Mouse (Mus musculus) splenic B cell, adult 2 months (primary cell): ENCODE measurements around the gene H2al1d.
"Not testable (repeated sequence)": the region's sequence is repeated elsewhere in the genome, so short reads cannot be mapped to it uniquely, and the experiment has no call there.

Experiments
- DNase-seq: peaks from one replicate; pipeline ENCODE4 v3.0.0-alpha.2; 2011; ENCODE audit warnings: low read depth, low spot score
- H3K27me3 ChIP-seq: 2 replicates; pipeline ENCODE4 v1.6.1; 2012; ENCODE audit warnings: mild to moderate bottlenecking, low read length, moderate library complexity, mixed read lengths; ENCODE audit not compliant: control insufficient read depth, poor library complexity, insufficient read depth, severe bottlenecking
- H3K36me3 ChIP-seq: 2 replicates; pipeline ENCODE4 v1.6.1; 2012; ENCODE audit warnings: mild to moderate bottlenecking, low read length, moderate library complexity, mixed read lengths; ENCODE audit not compliant: control insufficient read depth, poor library complexity, insufficient read depth, severe bottlenecking

The H2al1d gene

DNA sequence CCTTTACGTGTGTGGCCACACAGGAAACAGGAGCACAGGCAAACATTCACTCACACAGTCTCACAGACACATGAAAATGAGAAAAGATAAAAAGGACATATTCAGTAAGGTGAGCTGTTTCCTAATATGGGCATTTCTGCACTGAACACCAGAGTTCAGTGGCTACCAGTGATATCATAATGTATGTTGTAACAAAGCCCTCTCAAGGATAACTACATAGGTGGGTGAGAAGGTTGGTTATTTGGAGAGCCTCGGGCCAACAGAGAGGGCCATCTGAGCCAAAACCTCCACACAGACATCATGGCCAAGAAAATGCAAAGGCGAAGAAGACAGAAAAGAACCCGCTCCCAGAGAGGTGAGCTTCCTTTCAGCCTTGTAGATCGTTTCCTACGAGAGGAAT lies at the start of gene H2al1d:
H2al1d (plus strand) TSS at position 301 of the 400 bp plus-strand sequence.
- not testable (repeated sequence) for DNase-seq, H3K36me3 ChIP-seq, H3K27me3 ChIP-seq

DNA sequence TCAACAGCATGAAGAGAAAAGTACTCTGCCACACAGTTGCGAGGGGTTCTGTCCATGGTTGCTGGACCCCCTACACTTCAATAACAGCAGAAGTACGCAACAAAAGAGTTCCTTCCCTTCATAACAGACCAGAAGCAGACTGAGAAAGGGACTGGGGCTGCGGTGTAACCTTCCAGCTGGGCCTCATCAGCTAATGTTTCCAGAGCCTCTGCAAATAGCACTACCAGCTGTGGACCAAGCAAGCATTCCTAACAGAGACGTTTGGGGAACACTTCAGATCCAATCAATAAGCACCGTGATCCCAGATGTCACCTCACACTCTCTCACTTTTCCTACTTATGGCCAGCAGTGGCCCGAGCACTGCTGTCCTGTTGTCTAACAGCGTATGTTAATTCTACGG lies 43.7 kb upstream of the H2al1d start:
- no peak for DNase-seq
- H3K27me3 ChIP-seq: no peaks in the 10 kb centered on the region
- no peaks in the 10 kb centered on the region for H3K36me3 ChIP-seq

DNA sequence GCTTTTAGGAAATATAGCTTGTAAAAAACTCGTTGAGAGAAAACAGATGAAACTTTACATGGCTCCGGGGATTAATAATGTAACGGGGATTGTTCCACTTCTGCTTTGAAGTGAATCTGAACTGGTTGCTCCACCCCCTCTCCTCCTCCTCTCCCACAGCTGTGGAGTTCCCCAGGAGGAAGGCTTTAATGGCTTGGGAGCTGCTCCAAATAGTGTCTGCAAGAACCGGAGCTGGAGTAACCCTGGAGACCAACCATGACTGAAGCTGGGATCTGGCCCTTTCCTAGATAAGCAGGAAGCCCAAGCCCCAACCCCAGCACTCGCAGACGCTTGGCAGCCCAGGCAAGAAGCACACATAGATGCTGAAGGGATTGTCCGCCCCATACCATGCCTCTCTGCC lies 40.8 kb upstream of the H2al1d start:
- DNase-seq: no peak
- no peaks in the 10 kb centered on the region for H3K27me3 ChIP-seq
- H3K36me3 ChIP-seq: no peaks in the 10 kb centered on the region

DNA sequence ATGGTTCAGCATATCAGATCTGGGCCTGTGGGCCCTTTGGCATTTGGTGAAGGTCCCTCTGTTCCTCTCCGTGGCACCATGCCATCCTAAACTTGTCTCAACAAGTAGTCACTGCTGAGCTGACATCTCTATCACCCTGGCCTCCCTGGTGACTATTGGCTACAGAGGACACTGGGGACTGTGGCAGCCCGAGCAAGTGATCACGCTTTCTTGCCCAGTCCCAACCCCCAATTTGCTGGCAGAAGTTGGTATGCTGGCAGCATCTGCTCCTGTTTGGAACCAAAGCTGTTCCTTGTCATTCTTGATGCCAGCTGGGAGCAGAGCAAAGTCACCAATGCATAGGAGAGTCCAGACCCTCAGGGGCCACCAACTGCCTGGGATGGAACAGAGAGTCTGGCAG lies 39.5 kb upstream of the H2al1d start:
- Histone ChIP-seq H3K27me3 (no peaks in the 10 kb centered on the region), H3K36me3 (no peaks in the 10 kb centered on the region)
- no peak for DNase-seq

DNA sequence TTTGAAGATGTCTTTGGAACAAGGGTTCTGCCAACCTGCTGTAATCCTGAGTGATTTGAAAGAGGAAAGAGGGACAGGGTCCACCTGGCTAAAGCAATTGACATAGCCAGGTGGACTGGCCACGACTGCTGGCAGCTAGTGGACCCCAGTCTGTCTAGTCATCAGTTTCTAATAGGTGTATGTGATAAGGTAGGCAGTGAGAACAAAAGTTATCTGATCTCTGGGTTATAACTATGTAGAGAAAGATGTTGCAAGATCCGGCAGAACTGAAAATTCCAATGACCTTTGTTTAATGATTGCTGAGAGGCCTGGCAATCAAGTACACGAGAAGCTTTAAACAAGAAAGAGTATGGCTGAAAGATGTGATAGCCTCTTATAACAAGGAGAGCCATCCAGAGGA lies 35.4 kb upstream of the H2al1d start:
- no peak for DNase-seq
- H3K36me3 ChIP-seq: no peaks in the 10 kb centered on the region
- no peaks in the 10 kb centered on the region for H3K27me3 ChIP-seq

DNA sequence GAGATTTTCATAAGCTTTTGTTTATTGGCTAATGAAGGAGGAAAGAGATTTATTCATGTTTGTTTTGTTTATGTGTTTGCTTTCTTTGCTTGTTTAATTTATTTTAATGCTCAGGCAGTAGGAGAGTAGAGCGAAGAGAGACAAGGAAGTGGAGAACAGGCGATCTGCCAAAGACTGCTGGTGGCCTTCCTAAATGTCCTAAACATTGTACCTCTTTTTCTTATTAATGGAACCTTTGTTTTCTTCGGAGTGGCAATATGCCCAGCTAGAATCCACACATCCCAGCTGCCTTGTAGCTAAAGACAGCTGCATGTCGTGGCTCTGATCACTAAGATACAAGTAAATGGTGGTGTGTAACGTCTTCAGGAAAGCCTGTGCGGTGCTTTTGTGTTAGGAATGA lies 31.5 kb upstream of the H2al1d start:
- Histone ChIP-seq H3K27me3 (no peaks in the 10 kb centered on the region), H3K36me3 (no peaks in the 10 kb centered on the region)
- DNase-seq: no peak

DNA sequence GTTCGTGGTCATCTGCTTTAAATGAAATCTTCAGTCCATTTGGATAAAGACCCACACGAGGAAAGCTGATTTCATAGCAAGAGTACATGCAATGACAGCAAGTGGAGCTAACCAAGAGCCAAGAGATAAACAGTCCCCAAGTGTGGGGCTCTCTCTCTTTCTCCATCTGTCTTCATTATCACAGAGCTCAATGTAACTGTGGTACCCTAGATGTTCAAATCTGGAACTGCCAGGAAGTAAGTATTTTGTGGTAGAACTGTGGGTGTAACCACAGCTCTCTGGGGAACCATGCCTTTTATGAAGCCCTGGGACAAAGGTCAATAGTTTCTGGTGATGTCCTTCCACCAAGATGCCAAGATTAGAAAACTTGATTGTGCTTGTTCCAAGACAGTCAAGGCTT lies 27.9 kb upstream of the H2al1d start:
- no peak for DNase-seq
- H3K36me3 ChIP-seq: no peaks in the 10 kb centered on the region
- no peaks in the 10 kb centered on the region for H3K27me3 ChIP-seq

DNA sequence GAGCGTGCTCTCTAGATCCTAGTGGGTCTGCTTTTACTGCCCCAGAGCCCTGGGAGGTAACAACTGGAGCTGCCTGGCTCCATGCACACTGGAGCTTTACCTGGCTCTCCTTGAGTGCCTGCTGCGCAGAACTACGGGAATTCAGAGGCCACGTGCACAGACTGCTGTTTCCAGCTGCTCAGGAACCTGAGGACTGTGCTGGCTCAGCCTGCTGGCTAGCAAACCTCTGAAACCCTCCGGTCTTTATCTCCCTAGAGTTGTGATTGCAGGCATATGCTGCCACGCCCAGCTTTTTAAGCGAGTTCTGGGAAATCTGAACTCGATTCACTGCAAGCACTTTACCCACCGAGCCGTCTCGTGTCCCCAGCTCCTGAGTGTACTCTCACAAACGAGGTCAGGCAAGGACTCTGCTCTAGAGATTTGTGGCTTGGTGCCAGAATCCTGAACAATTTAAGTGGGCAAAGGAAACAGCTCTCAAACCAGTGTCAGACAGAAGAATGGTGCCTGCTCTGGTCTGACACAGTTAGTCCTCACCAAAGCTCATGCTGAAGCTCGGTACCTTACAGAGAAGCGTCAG lies 20.2 kb upstream of the H2al1d start:
- no peak for DNase-seq
- Histone ChIP-seq H3K27me3 (no peaks in the 10 kb centered on the region), H3K36me3 (no peaks in the 10 kb centered on the region)

DNA sequence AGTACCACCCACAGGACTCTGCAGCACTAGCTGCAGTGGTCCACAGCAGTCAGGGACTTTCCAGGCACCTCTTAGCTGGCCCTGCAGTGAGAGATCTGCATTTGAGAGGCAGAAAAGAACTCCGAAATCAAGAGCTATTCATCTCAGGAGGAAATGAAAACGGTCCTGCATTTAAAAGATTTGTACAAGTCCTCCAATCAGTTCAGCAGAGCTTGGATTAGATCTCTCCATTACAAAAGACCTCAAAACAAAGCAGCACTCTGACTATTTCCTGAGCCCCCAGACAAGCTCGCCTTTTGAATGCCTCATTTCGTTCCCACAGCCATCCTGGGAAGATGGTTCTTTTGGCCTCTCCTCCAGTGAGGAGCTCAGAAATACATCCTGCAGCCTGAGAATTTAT lies 19.4 kb upstream of the H2al1d start:
- Histone ChIP-seq H3K27me3 (no peaks in the 10 kb centered on the region), H3K36me3 (no peaks in the 10 kb centered on the region)
- DNase-seq: no peak

DNA sequence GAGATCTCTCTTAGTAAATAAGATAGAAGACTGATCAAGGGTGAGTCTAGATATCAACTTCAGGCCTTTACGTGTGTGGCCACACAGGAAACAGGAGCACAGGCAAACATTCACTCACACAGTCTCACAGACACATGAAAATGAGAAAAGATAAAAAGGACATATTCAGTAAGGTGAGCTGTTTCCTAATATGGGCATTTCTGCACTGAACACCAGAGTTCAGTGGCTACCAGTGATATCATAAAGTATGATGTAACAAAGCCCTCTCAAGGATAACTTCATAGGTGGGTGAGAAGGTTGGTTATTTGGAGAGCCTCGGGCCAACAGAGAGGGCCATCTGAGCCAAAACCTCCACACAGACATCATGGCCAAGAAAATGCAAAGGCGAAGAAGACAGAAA lies 9.7 kb upstream of the H2al1d start, which contains the start of gene H2al1a:
H2al1a (plus strand) TSS at position 301 of the 400 bp plus-strand sequence.
- not testable (repeated sequence) for H3K36me3 ChIP-seq, DNase-seq, H3K27me3 ChIP-seq

DNA sequence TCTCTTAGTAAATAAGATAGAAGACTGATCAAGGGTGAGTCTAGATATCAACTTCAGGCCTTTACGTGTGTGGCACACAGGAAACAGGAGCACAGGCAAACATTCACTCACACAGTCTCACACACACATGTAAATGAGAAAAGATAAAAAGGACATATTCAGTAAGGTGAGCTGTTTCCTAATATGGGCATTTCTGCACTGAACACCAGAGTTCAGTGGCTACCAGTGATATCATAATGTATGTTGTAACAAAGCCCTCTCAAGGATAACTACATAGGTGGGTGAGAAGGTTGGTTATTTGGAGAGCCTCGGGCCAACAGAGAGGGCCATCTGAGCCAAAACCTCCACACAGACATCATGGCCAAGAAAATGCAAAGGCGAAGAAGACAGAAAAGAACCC lies 6.5 kb upstream of the H2al1d start, which contains the start of gene H2al1b:
H2al1b (plus strand) TSS at position 301 of the 400 bp plus-strand sequence.
- not testable (repeated sequence) for H3K36me3 ChIP-seq, H3K27me3 ChIP-seq, DNase-seq

DNA sequence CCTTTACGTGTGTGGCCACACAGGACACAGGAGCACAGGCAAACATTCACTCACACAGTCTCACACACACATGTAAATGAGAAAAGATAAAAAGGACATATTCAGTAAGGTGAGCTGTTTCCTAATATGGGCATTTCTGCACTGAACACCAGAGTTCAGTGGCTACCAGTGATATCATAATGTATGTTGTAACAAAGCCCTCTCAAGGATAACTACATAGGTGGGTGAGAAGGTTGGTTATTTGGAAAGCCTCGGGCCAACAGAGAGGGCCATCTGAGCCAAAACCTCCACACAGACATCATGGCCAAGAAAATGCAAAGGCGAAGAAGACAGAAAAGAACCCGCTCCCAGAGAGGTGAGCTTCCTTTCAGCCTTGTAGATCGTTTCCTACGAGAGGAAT lies 3.3 kb upstream of the H2al1d start, which contains the start of gene H2al1c:
H2al1c (plus strand) TSS at position 301 of the 400 bp plus-strand sequence.
- DNase-seq, H3K36me3 ChIP-seq, H3K27me3 ChIP-seq: not testable (repeated sequence)

DNA sequence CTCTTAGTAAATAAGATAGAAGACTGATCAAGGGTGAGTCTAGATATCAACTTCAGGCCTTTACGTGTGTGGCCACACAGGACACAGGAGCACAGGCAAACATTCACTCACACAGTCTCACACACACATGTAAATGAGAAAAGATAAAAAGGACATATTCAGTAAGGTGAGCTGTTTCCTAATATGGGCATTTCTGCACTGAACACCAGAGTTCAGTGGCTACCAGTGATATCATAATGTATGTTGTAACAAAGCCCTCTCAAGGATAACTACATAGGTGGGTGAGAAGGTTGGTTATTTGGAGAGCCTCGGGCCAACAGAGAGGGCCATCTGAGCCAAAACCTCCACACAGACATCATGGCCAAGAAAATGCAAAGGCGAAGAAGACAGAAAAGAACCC lies 3.0 kb downstream of the H2al1d start, which contains the start of gene H2al1e:
H2al1e (plus strand) TSS at position 301 of the 400 bp plus-strand sequence.
- DNase-seq, H3K27me3 ChIP-seq, H3K36me3 ChIP-seq: not testable (repeated sequence)

DNA sequence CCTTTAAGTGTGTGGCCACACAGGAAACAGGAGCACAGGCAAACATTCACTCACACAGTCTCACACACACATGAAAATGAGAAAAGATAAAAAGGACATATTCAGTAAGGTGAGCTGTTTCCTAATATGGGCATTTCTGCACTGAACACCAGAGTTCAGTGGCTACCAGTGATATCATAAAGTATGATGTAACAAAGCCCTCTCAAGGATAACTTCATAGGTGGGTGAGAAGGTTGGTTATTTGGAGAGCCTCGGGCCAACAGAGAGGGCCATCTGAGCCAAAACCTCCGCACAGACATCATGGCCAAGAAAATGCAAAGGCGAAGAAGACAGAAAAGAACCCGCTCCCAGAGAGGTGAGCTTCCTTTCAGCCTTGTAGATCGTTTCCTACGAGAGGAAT lies 6.2 kb downstream of the H2al1d start, which contains the start of gene H2al1f:
H2al1f (plus strand) TSS at position 301 of the 400 bp plus-strand sequence.
- H3K36me3 ChIP-seq, DNase-seq, H3K27me3 ChIP-seq: not testable (repeated sequence)

DNA sequence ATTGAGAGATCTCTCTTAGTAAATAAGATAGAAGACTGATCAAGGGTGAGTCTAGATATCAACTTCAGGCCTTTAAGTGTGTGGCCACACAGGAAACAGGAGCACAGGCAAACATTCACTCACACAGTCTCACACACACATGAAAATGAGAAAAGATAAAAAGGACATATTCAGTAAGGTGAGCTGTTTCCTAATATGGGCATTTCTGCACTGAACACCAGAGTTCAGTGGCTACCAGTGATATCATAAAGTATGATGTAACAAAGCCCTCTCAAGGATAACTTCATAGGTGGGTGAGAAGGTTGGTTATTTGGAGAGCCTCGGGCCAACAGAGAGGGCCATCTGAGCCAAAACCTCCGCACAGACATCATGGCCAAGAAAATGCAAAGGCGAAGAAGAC lies 9.3 kb downstream of the H2al1d start, which contains the start of gene H2al1g:
H2al1g (plus strand) TSS at position 301 of the 400 bp plus-strand sequence.
- H3K27me3 ChIP-seq, DNase-seq, H3K36me3 ChIP-seq: not testable (repeated sequence)

DNA sequence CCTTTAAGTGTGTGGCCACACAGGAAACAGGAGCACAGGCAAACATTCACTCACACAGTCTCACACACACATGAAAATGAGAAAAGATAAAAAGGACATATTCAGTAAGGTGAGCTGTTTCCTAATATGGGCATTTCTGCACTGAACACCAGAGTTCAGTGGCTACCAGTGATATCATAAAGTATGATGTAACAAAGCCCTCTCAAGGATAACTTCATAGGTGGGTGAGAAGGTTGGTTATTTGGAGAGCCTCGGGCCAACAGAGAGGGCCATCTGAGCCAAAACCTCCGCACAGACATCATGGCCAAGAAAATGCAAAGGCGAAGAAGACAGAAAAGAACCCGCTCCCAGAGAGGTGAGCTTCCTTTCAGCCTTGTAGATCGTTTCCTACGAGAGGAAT lies 12.6 kb downstream of the H2al1d start, which contains the start of gene H2al1h:
H2al1h (plus strand) TSS at position 301 of the 400 bp plus-strand sequence.
- not testable (repeated sequence) for H3K36me3 ChIP-seq, DNase-seq, H3K27me3 ChIP-seq
